Mouse (Mus musculus) urinary bladder, adult 18-20 months (tissue): ENCODE measurements around the gene Clec14a.

ENCODE experiments used
- DNase-seq, 2 experiments: peaks; one replicate each; pipeline ENCODE4 v3.0.0; 2022; ENCODE audit warnings: low spot score in 2 of 2, mixed read lengths in 2 of 2

Clec14a gene

GRCm38 (mm10) chr12:58268563-58269501 is at the start of gene Clec14a:
Gene Clec14a, minus strand, starts transcription at chr12:58269290.
- DNase-seq: peak; percentile 3 to 4

GRCm38 (mm10) chr12:58307835-58308234 is 38.7 kb upstream of the Clec14a start:
- DNase-seq: no peak

- DNase-seq: peak; percentile 51 to 56
These were observed 37.3 kb upstream of the Clec14a start for GRCm38 (mm10) chr12:58306402-58306801.

- no peak for DNase-seq
These were observed 36.5 kb upstream of the Clec14a start for GRCm38 (mm10) chr12:58305567-58305966.

- no peak for DNase-seq
These were observed 27.9 kb upstream of the Clec14a start for GRCm38 (mm10) chr12:58296980-58297379.

GRCm38 (mm10) chr12:58285912-58286311 is 16.8 kb upstream of the Clec14a start:
- no peak for DNase-seq

- DNase-seq: no peak
These were observed 1.4 kb upstream of the Clec14a start for GRCm38 (mm10) chr12:58270520-58270919.

GRCm38 (mm10) chr12:58269505-58269904 is 415 bp upstream of the Clec14a start:
- DNase-seq: no peak

GRCm38 (mm10) chr12:58268186-58268562 is 916 bp downstream of the Clec14a start:
- no peak for DNase-seq

- DNase-seq: no peak
These were observed 1.3 kb downstream of the Clec14a start for GRCm38 (mm10) chr12:58267779-58268178.

GRCm38 (mm10) chr12:58251901-58252300 is 17.2 kb downstream of the Clec14a start:
- no peak for DNase-seq

- DNase-seq: no peak
These were observed 36.6 kb downstream of the Clec14a start for GRCm38 (mm10) chr12:58232489-58232888.

GRCm38 (mm10) chr12:58225644-58226043 is 43.4 kb downstream of the Clec14a start:
- no peak for DNase-seq

- DNase-seq: no peak
These were observed 50.0 kb downstream of the Clec14a start for GRCm38 (mm10) chr12:58219078-58219477.

GRCm38 (mm10) chr12:58216218-58216617 is 52.9 kb downstream of the Clec14a start:
- no peak for DNase-seq
